Mouse (Mus musculus): ENCODE results near the gene Srd5a1. TPM values are rescaled to one million over a fixed set of nuclear protein-coding genes. Genes with fewer than 3 reads are reported as not detected.

Srd5a1 gene
- total and polyA plus RNA-seq, 3 experiments: 7.7 to 10.5 TPM; not detected in 1

- Histone ChIP-seq H3K36me3 (ENCODE audit: control insufficient read depth in 1 of 2, insufficient read depth in 2 of 2, low read length in 2 of 2) (peaks cover 39 to 49% of the 10 kb centered on the region in 2 experiments), H3K27ac (ENCODE audit: control insufficient read depth, low read depth, low read length) (no peak overlapping the region), H3K27me3 (ENCODE audit: control insufficient read depth in 1 of 2, insufficient read depth in 2 of 2, low read length in 2 of 2) (no peaks in the 10 kb centered on the region), H3K4me1 (ENCODE audit: control insufficient read depth in 1 of 2, insufficient read depth in 2 of 2, low read length in 2 of 2) (peaks cover 6 to 20% of the 10 kb centered on the region in 2 experiments), H3K79me2 (ENCODE audit: control insufficient read depth, insufficient read depth, low read length, poor library complexity) (peaks cover 44% of the 10 kb centered on the region), H3K4me3 (ENCODE audit: control insufficient read depth in 1 of 2, insufficient read depth in 1 of 2, low read depth in 2 of 2, low read length in 2 of 2) (no peak overlapping the region), H3K9me3 (replicated peaks; ENCODE audit: insufficient read depth, low read length) (no peaks in the 10 kb centered on the region), H3K9ac (ENCODE audit: control insufficient read depth, low read depth, low read length, poor library complexity, severe bottlenecking) (no peak overlapping the region)
- no peak for DNase-seq (ENCODE audit: low read depth, low spot score)
- no peak for TF ChIP-seq ZC3H11A (IDR thresholded peaks at IDR 0.05; ENCODE audit: low read depth, low read length)
- TF ChIP-seq CHD1 (IDR thresholded peaks at IDR 0.05; ENCODE audit: low read depth, low read length): no peak
- TF ChIP-seq EP300 (IDR thresholded peaks at IDR 0.05; ENCODE audit: low read depth in 1 of 2, low read length in 2 of 2): 0 out of 4 replicates have a peak, but pooled peaks of 1 of the 2 experiments have one; percentile 14
- TF ChIP-seq GATA1 (IDR thresholded peaks at IDR 0.05; ENCODE audit: low read depth, low read length): peak; percentile 48; the same call in 1 of the 2 replicates
- TF ChIP-seq TCF12 (IDR thresholded peaks at IDR 0.05; ENCODE audit: low read depth, low read length): peak; percentile 40; the same call in 1 of the 2 replicates
- TF ChIP-seq ETS1 (IDR thresholded peaks at IDR 0.05; ENCODE audit: low read depth, low read length): peak; percentile 69; the same call in 1 of the 2 replicates
- no peak for TF ChIP-seq ZMIZ1 (IDR thresholded peaks at IDR 0.05; ENCODE audit: low read depth, low read length)
- TF ChIP-seq SIN3A (IDR thresholded peaks at IDR 0.05; ENCODE audit: low read length): peak; percentile 54
- TF ChIP-seq TBP (IDR thresholded peaks at IDR 0.05; ENCODE audit: low read depth, low read length): no peak
Measured at GRCm38 (mm10) chr13:69616716-69617115, 5.5 kb upstream of the Srd5a1 start.

- H3K79me2 ChIP-seq (ENCODE audit: control insufficient read depth, insufficient read depth, low read length, poor library complexity): peaks cover 37% of the 10 kb centered on the region
- peaks cover 6 to 39% of the 10 kb centered on the region in 2 experiments for H3K4me1 ChIP-seq (ENCODE audit: control insufficient read depth in 1 of 2, insufficient read depth in 2 of 2, low read length in 2 of 2)
- DNase-seq (ENCODE audit: low read depth, low spot score): peak; percentile 46
- H3K9me3 ChIP-seq (replicated peaks; ENCODE audit: insufficient read depth, low read length): no peaks in the 10 kb centered on the region
- peak overlapping the region; percentile 20 for H3K27ac ChIP-seq (ENCODE audit: control insufficient read depth, low read depth, low read length)
- peaks cover 19 to 47% of the 10 kb centered on the region in 2 experiments for H3K36me3 ChIP-seq (ENCODE audit: control insufficient read depth in 1 of 2, insufficient read depth in 2 of 2, low read length in 2 of 2)
- H3K9ac ChIP-seq (ENCODE audit: control insufficient read depth, low read depth, low read length, poor library complexity, severe bottlenecking): peak overlapping the region; percentile 87
- H3K27me3 ChIP-seq (ENCODE audit: control insufficient read depth in 1 of 2, insufficient read depth in 2 of 2, low read length in 2 of 2): no peaks in the 10 kb centered on the region
- no peak for TF ChIP-seq ZKSCAN1 (IDR thresholded peaks at IDR 0.05; ENCODE audit: low read depth, low read length)
- TF ChIP-seq MYC (IDR thresholded peaks at IDR 0.05; ENCODE audit: low read depth, low read length): peak; percentile 15; the same call in 1 of the 2 replicates
- H3K4me3 ChIP-seq (ENCODE audit: control insufficient read depth in 1 of 2, insufficient read depth in 1 of 2, low read depth in 2 of 2, low read length in 2 of 2): peak overlapping the region; percentile 94 to 97
Measured at GRCm38 (mm10) chr13:69612175-69612544, 918 bp upstream of the Srd5a1 start.

GRCm38 (mm10) chr13:69610751-69611397 is 368 bp downstream of the Srd5a1 start:
- no peak for TF ChIP-seq RCOR1 (IDR thresholded peaks at IDR 0.05; ENCODE audit: low read depth, low read length)
- peak; percentile 24 to 25; a peak in 1 of 4 replicates for TF ChIP-seq POLR2A (IDR thresholded peaks at IDR 0.05; ENCODE audit: control insufficient read depth in 1 of 2, insufficient read depth in 1 of 2, low read depth in 1 of 2, low read length in 2 of 2, poor library complexity in 1 of 2)
- peak; percentile 53; the same call in 1 of the 2 replicates for TF ChIP-seq SIN3A (IDR thresholded peaks at IDR 0.05; ENCODE audit: low read length)
- Histone ChIP-seq H3K9me3 (replicated peaks; ENCODE audit: insufficient read depth, low read length) (no peaks in the 10 kb centered on the region), H3K9ac (ENCODE audit: control insufficient read depth, low read depth, low read length, poor library complexity, severe bottlenecking) (peak overlapping the region; percentile 51), H3K79me2 (ENCODE audit: control insufficient read depth, insufficient read depth, low read length, poor library complexity) (peaks cover 28% of the 10 kb centered on the region), H3K4me3 (ENCODE audit: control insufficient read depth in 1 of 2, insufficient read depth in 1 of 2, low read depth in 2 of 2, low read length in 2 of 2) (peak overlapping the region; percentile 75 to 91), H3K27ac (ENCODE audit: control insufficient read depth, low read depth, low read length) (no peak overlapping the region), H3K36me3 (ENCODE audit: control insufficient read depth in 1 of 2, insufficient read depth in 2 of 2, low read length in 2 of 2) (peaks cover 16 to 41% of the 10 kb centered on the region in 2 experiments), H3K27me3 (ENCODE audit: control insufficient read depth in 1 of 2, insufficient read depth in 2 of 2, low read length in 2 of 2) (no peaks in the 10 kb centered on the region), H3K4me1 (ENCODE audit: control insufficient read depth in 1 of 2, insufficient read depth in 2 of 2, low read length in 2 of 2) (peaks cover 4 to 35% of the 10 kb centered on the region in 2 experiments)
- no peak for DNase-seq (ENCODE audit: low read depth, low spot score)
